Mouse (Mus musculus): ENCODE data around the gene Flvcr1.

DNA sequence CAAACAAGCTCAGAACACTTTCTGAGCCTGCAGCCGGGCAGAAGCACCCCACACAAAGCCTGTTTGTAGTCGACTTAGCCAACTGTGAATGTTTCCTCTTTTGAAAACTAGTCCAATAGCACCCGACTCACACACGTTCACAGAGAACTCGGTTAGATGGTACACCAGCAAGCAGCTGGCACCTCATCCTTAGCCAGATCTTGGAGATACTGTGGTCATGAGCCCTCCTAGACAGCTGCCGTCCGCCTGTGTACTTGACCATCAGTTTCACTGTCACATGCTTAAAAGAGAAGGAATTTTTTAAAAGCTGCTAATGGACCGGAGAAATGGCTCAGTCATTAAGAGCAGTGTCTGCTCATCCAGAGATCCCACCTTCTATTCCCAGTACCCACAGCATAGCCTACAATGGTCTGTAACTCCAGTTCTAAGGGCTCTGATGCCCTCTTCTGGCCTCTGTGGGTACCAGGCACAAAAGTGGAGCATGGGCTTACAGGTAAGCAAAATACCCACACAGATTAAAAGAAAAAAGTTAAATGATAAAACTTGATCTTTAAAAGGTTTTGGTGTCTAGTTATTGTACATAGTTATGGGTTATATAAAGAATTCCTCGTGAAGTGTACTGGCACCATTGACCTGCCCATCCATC is 36.4 kb downstream of the Flvcr1 start:
- TF ChIP-seq POLR2A (IDR thresholded peaks at IDR 0.05; ENCODE audit: insufficient read depth, low read depth, low read length) (no peak), EP300 (IDR thresholded peaks at IDR 0.05; ENCODE audit: insufficient read depth, low read depth, low read length) (no peak)
